Mouse (Mus musculus) gastrocnemius, postnatal 10 days (tissue): ENCODE data around the gene Creb5. TPM values are rescaled to one million over a fixed set of nuclear protein-coding genes. Genes with fewer than 3 reads are reported as not detected.

Experiments
- DNase-seq: peaks from one replicate; pipeline ENCODE4 v3.0.0; 2021; ENCODE audit warnings: mixed read lengths
- total RNA-seq, 2 experiments: library from RNA; stranded (reverse); gene quantifications; 2 replicates each; pipeline ENCODE4 v1.2.3; 2021

Creb5 gene
- total RNA-seq, 2 experiments from 2014 or later = 9.7 to 16.3 TPM

- DNase-seq = no peak
These were observed 356.4 kb downstream of the Creb5 start for GRCm38 (mm10) chr6:53643481-53643880.

GRCm38 (mm10) chr6:53644056-53644455 is 357.0 kb downstream of the Creb5 start:
- no peak for DNase-seq

DNA sequence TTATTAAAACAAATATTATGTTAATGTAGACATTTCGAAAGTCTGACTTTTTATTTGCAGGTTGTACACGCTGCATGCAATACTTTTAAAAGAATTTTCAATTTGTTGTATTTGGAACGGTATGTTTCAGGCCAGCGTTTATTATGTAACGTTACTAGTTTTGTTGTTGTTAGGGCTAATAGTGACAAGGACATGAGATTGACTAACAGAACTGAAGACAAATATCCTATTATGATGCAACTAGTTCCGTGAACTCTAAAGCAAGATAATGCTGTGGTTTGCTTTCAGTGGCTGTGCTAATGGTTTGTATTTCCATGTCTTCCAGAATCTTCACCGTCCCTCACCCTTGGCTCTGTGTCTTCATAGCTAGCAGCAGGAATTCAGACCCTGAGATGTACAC is 357.9 kb downstream of the Creb5 start:
- no peak for DNase-seq

- DNase-seq = no peak
These were observed 362.7 kb downstream of the Creb5 start for GRCm38 (mm10) chr6:53649782-53650181.

- DNase-seq = no peak
These were observed 365.6 kb downstream of the Creb5 start for GRCm38 (mm10) chr6:53652691-53653090.

- no peak for DNase-seq
These were observed 366.8 kb downstream of the Creb5 start for GRCm38 (mm10) chr6:53653706-53654360.

GRCm38 (mm10) chr6:53654361-53654824 is 367.3 kb downstream of the Creb5 start:
- no peak for DNase-seq

- DNase-seq = no peak
These were observed 369.4 kb downstream of the Creb5 start for GRCm38 (mm10) chr6:53656466-53656865.

GRCm38 (mm10) chr6:53657483-53657882 is 370.4 kb downstream of the Creb5 start:
- DNase-seq = no peak

- no peak for DNase-seq
These were observed 376.1 kb downstream of the Creb5 start for GRCm38 (mm10) chr6:53662858-53663833.

DNA sequence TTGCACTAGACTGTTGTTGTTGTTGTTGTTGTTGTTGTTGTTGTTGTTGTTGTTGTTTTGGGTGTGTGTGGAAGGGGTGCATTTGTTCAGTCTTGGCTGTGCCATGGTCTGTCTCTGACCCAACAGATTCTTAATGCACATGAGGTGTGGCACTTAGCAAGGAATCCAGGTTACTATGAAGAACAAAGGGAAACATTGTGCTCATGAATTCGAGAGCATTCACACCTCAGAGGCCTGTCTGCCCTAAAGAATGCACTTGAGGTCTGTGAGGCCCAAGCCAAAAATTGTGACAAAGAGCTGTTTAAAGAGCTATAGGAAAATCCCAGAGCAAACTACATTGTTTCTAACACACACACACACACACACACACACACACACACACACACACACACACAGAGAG is 377.7 kb downstream of the Creb5 start:
- DNase-seq = no peak

DNA sequence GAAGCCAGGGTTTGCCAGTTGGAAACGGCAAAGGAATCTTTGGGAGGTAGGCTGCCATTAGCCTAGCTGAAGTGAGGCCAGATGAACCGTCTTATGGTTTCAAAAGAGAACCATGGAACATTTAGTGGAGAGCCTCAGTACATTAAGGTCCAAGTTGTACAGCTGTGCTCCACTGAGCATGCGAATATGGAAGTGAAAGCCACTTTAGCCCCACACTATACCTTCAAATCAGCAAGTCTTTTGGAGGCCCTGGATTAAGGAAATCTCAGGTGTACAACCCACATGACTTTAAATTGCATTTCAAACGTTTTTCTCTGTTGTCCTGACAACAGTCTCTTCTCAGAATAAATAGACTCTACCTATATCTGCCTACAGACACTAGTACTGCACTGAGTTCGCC is 379.4 kb downstream of the Creb5 start:
- no peak for DNase-seq

DNA sequence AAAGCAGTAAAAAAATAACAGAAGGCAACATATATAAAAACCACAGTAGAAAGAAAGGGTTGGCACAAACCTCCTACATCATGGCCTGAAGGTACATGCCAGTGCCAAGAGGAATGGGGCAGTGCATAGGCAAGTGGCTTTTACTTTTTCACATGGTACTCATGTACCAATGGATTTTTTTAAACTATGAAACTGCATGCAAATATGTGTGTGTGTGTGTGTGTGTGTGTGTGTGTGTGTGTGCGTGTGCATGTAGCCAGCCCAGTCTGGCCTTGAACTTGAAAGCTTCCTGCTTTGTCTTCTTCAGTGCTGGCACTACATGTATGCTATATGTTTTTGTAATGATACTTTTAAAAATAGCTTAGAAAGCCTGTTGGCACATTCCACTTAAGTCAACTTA is 391.2 kb downstream of the Creb5 start:
- no peak for DNase-seq

DNA sequence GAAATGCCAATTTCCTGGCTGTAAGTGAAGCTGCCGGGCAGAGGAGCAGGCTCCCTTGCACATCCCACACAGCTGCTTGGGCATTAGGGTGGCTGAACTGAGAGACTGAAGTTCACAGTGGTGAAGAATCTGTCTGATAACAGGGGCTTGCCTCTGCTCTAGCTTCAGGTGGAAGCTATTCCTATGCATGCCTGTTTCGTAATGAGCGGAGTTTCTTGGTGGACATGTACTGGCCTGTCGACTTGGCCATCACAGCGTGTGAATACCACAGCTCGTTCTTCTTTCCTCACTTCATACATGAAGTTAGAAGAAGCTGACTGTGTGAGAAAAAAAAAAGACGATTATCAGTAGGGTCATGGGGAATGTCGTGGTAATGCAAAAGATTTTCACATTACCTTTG is 393.0 kb downstream of the Creb5 start:
- no peak for DNase-seq

GRCm38 (mm10) chr6:53684416-53684815 is 397.3 kb downstream of the Creb5 start:
- DNase-seq = no peak

DNA sequence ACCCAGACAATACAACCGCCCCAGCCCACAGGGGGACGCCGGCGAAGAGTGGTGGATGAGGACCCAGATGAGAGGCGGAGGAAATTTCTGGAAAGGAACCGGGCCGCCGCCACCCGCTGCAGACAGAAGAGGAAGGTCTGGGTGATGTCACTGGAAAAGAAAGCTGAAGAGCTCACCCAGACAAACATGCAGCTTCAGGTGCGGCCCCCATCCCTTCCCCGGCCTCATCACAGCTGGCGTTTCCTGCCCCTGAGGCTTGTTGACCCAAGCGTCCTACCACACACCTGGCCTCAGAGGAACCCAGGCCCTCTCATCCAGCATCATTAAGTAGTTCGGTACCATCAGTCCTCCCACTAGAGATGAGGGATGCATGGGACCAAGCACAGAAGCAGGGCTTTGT is 398.3 kb downstream of the Creb5 start:
- no peak for DNase-seq

GRCm38 (mm10) chr6:53688762-53689477 is 401.9 kb downstream of the Creb5 start:
- no peak for DNase-seq

DNA sequence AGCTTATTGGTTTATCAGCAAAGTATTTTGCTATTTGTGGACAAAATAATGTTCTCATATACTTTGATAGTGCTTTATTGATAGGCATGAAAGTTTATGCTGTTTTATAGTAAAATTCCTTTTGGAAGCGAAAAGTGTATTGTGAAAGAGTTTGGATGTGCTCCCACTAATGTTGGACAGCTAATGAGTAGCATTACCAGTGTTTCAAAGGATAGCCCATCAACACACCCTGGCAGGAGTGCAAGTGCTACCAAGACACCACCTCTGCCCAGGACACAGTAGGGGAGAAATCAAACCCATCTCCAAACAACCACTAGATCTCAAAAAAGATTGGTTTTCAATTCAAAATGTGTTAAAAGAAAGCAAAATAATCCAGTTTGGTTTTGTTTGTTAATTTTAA is 403.9 kb downstream of the Creb5 start:
- no peak for DNase-seq

DNA sequence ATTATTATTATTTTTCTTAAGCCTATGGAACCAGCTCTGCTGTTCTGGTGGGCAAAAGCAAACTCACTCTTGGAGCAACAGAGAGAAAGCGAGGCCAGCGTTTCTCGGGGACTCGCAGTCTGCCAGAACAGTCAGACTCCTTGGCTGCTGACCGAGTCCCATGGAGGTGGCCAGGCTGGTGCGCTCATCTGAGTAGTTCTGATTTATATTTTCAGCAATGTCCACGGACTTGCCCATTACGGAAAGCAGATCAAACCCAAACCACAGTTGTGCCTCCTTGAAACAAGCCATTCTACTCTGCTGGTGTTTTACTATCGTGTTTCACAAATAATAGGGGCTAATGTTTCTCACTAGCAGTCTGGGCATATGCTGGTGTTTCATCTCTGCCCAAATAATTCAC is 408.1 kb downstream of the Creb5 start:
- DNase-seq = peak; percentile 28

DNA sequence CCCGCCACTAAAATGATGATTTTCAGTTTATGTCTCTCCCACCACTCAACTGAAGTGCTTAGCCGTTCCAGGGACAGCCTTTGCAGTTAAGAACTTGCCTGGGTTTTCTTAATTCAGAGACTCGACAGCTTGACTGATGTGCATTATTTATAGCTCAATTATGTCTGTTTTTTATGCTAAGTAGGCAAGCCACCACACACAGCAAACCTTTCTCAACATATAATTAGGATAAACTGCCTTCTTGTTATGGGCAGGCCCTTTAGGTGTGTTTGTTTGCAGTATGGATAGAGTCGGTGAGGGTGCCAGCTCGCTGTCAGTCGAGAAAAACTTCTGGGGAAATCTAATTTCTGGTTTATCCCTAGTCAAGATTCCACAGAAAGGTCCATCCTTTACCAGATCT is 409.4 kb downstream of the Creb5 start:
- DNase-seq = no peak

- no peak for DNase-seq
These were observed 409.9 kb downstream of the Creb5 start for GRCm38 (mm10) chr6:53696921-53697320.

GRCm38 (mm10) chr6:53698128-53698749 is 411.2 kb downstream of the Creb5 start:
- no peak for DNase-seq
